Mouse (Mus musculus) lung, adult 2 months (tissue): Measurements from ENCODE around the gene Olfr1338.

Source experiments
- CTCF ChIP-seq: fragments of 200-500 bp; IDR thresholded peaks from 2 replicates; pipeline ENCODE4 v1.5.1; 2011; ENCODE audit warnings: mild to moderate bottlenecking, low read length, control low read depth; ENCODE audit not compliant: insufficient read depth
- POLR2A ChIP-seq: fragments of 200-500 bp; IDR thresholded peaks from 2 replicates; pipeline ENCODE4 v1.6.1; 2011; ENCODE audit warnings: low read depth, mild to moderate bottlenecking, control low read depth, low read length, borderline replicate concordance; ENCODE audit errors: extremely low read depth

DNA sequence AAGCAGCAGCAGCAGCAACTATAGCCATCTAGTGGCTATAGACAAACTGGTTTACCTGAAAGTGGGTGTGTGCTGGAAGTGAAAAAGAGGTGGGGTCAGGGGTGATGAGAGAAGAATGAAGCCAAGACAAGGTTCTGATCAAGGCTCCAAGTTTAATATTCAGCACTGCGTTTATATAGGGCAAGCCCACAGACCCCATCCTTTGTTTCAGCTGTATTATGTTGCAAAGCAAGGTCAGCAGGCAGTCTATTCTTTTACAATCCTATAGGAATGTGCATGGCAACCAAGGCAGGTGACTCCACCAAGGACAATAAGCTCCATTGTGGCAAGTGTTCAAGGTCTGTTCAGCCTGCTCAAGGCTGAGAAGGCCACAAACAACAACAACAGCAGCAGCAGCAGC is 46.9 kb downstream of the Olfr1338 start:
- no peak for TF ChIP-seq POLR2A
- TF ChIP-seq CTCF = no peak
